Comparison of ENCODE assay signal across 11 mouse cellular contexts in the genomic region with DNA sequence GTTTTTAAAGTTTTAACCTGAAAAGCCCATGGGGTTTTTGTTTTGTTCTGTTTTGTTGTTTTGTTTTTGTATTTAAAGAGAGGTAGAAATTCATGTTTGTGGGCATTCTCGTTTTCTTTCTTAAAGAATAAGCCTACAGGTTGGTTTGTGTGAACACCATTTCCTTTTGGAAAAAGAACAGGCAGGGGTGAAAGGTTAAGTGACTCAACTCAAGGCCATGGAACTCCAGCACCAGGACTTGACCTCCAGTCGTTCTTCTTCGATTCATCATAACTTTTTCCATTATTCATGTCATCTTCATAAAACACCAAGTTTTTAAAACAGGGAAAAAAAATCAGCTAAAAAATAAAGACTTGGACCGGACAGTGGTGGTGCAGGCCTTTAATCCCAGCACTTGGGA.
"Had no signal": no experiment of that assay in that cellular context is flagged by ENCODE, and none has a peak within 500 bp of the region (broad histone marks: within the 10 kb centered on the region; RNA-seq: fewer than 3 reads in every experiment).

No protein-coding gene starts in this region.

- DNase-seq: cerebellum, postnatal 25 days; cerebellum, postnatal 36 days; embryo, embryonic 11 days; forebrain, postnatal 0 days; gastrocnemius, adult 2 months; gastrocnemius, postnatal 10 days; gastrocnemius, postnatal 14 days; gastrocnemius, postnatal 25 days; gastrocnemius, postnatal 36 days; heart, adult 18-20 months; heart, adult 2 months had no signal
